ENCODE assay signal across 9 mouse cellular contexts in the genomic region with DNA sequence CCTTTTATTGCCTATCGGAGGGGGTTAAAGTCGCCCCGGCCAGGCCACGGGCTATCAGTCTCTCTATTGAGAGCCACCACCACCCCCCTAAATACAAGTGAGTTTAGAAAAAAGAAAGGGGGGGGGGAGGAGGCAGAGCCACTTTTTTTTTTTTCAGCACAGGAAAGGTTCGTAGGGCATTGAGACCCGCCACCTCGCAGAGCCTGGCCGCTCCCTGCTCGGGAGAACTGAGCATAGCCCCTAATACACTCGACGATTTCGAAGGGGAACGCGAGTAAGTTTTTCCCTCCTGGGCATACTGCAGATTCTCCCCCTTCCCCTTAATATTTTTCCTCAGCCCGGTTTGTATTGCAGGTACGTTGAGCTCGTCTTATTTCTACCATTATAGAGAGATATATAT. TPM values are rescaled to one million over a fixed set of nuclear protein-coding genes. Genes with fewer than 3 reads are reported as not detected.
DNase-seq lines count a peak whose midpoint lies in the region; ATAC-seq lines count a peak whose summit lies in the region.
"Had no signal": no experiment of that assay in that cellular context is flagged by ENCODE, and none has a peak within 500 bp of the region (broad histone marks: within the 10 kb centered on the region; RNA-seq: fewer than 3 reads in every experiment).

No protein-coding gene starts in this region.

- no peaks in the 10 kb centered on the region for H3K36me3 ChIP-seq in heart, embryonic 13.5 days
- no peaks in the 10 kb centered on the region for H3K36me3 ChIP-seq in hindbrain, embryonic 13.5 days
- no peaks in the 10 kb centered on the region for H3K36me3 ChIP-seq in midbrain, embryonic 13.5 days

- DNase-seq in heart, adult 11 months = no peak
- DNase-seq in R1 (ENCODE audit: low read depth, low spot score) = peak; percentile 17
- DNase-seq in layer of hippocampus, adult 9-10 months (ENCODE audit: low spot score) = no peak
- DNase-seq in left cerebral cortex, adult 8-10 months (ENCODE audit: low spot score in 2 of 2) = no peak
- DNase-seq: cerebellum, adult 11-12 months had no signal

- peak overlapping the region; percentile 60 for H3K4me3 ChIP-seq in heart, embryonic 13.5 days
- H3K4me3 ChIP-seq in hindbrain, embryonic 13.5 days = peak overlapping the region; percentile 45
- peak overlapping the region; percentile 46 for H3K4me3 ChIP-seq in midbrain, embryonic 13.5 days (replicated peaks)

- no peak overlapping the region for H3K27ac ChIP-seq in heart, embryonic 13.5 days (replicated peaks)
- H3K27ac ChIP-seq in hindbrain, embryonic 13.5 days = no peak overlapping the region
- H3K27ac ChIP-seq in midbrain, embryonic 13.5 days = peak overlapping the region; percentile 71; the same call in 1 of the 2 replicates

- H3K27me3 ChIP-seq in heart, embryonic 13.5 days (replicated peaks) = peaks cover 94% of the 10 kb centered on the region
- peaks cover 88% of the 10 kb centered on the region for H3K27me3 ChIP-seq in hindbrain, embryonic 13.5 days
- H3K27me3 ChIP-seq in midbrain, embryonic 13.5 days = peaks cover 92% of the 10 kb centered on the region

- ATAC-seq in heart, embryonic 13.5 days (ENCODE audit: extremely low read depth, insufficient number of reproducible peaks, low FRiP score, low TSS enrichment) = no peak
- ATAC-seq in hindbrain, embryonic 13.5 days (ENCODE audit: low FRiP score) = 0 out of 2 replicates have a peak, but pooled peaks have one; percentile 12
- ATAC-seq in midbrain, embryonic 13.5 days = no peak; the same call in 1 of the 2 replicates
- ATAC-seq in cerebellum, adult (ENCODE audit: insufficient number of reproducible peaks, low FRiP score, low TSS enrichment) = no peak

- H3K4me1 ChIP-seq in heart, embryonic 13.5 days = peaks cover 36% of the 10 kb centered on the region
- peaks cover 31% of the 10 kb centered on the region for H3K4me1 ChIP-seq in hindbrain, embryonic 13.5 days (replicated peaks)
- peaks cover 44% of the 10 kb centered on the region for H3K4me1 ChIP-seq in midbrain, embryonic 13.5 days (replicated peaks)

- 1% methylated on average over 17 of the region's 17 CpGs for WGBS in heart, embryonic 13.5 days
- WGBS in hindbrain, embryonic 13.5 days = under 1% methylated on average over 16 of the region's 17 CpGs
- WGBS in midbrain, embryonic 13.5 days = 0% methylated on average over 17 of the region's 17 CpGs

- H3K9me3 ChIP-seq in heart, embryonic 13.5 days = no peaks in the 10 kb centered on the region
- H3K9me3 ChIP-seq in hindbrain, embryonic 13.5 days = no peaks in the 10 kb centered on the region
- H3K9me3 ChIP-seq in midbrain, embryonic 13.5 days = no peaks in the 10 kb centered on the region

- H3K4me2 ChIP-seq in heart, embryonic 13.5 days = peak overlapping the region; percentile 89
- peak overlapping the region; percentile 57 for H3K4me2 ChIP-seq in hindbrain, embryonic 13.5 days
- H3K4me2 ChIP-seq in midbrain, embryonic 13.5 days (replicated peaks) = peak overlapping the region; percentile 63

- no peak overlapping the region for H3K9ac ChIP-seq in heart, embryonic 13.5 days
- peak overlapping the region; percentile 35; the same call in 1 of the 2 replicates for H3K9ac ChIP-seq in hindbrain, embryonic 13.5 days
- peak overlapping the region; percentile 67; the same call in 1 of the 2 replicates for H3K9ac ChIP-seq in midbrain, embryonic 13.5 days (replicated peaks)

RNA-seq across cellular contexts. Expression of a gene that starts 1.3 kb away (rescaled TPM):
- polyA plus RNA-seq in heart, embryonic 13.5 days (2015; fragmentation: Nextera tagmentation; extraction: Ambion mirVana) = 0.03 TPM in 1 of 2 replicates, not detected in the other
- polyA plus RNA-seq in hindbrain, embryonic 13.5 days (2015; fragmentation: Nextera tagmentation; extraction: Ambion mirVana) = 3.8 and 5.9 TPM in 2 replicates
- 5.7 and 6.5 TPM in 2 replicates for polyA plus RNA-seq in midbrain, embryonic 13.5 days (2015; fragmentation: Nextera tagmentation; extraction: Ambion mirVana)
- 1 to 10 TPM; 1.7 to 3.9 (median 2.8) TPM for total RNA-seq in left cerebral cortex, adult 8-10 months (2022)
